Mouse (Mus musculus) thymus, adult 2 months (tissue): ENCODE results near the gene Foxk1.

Experiments
- CTCF ChIP-seq: fragments of 200-500 bp; IDR thresholded peaks from 2 replicates; pipeline ENCODE4 v1.5.1; 2012; ENCODE audit warnings: mild to moderate bottlenecking, control low read depth, low read length, moderate library complexity, borderline replicate concordance; ENCODE audit not compliant: control insufficient read depth, poor library complexity, insufficient read depth; ENCODE audit errors: extremely low read depth
- POLR2A ChIP-seq: fragments of 200-500 bp; IDR thresholded peaks from 2 replicates; pipeline ENCODE4 v1.6.1; 2012; ENCODE audit warnings: mild to moderate bottlenecking, low read length, control low read depth, moderate library complexity; ENCODE audit not compliant: control insufficient read depth, poor library complexity, insufficient read depth; ENCODE audit errors: extremely low read depth

GRCm38 (mm10) chr5:142435736-142436135, 34.4 kb downstream of the Foxk1 start:
- TF ChIP-seq CTCF (no peak), POLR2A (no peak)
